Mouse (Mus musculus): ENCODE results near the gene Dll4.

GRCm38 (mm10) chr2:119328546-119328945 is 3.0 kb downstream of the Dll4 start:
- TF ChIP-seq GATA1 (IDR thresholded peaks at IDR 0.05; ENCODE audit: low read length) (no peak), TAL1 (IDR thresholded peaks at IDR 0.05; ENCODE audit: low read length) (no peak)
